ENCODE assay signal across 8 mouse cellular contexts in the genomic region with DNA sequence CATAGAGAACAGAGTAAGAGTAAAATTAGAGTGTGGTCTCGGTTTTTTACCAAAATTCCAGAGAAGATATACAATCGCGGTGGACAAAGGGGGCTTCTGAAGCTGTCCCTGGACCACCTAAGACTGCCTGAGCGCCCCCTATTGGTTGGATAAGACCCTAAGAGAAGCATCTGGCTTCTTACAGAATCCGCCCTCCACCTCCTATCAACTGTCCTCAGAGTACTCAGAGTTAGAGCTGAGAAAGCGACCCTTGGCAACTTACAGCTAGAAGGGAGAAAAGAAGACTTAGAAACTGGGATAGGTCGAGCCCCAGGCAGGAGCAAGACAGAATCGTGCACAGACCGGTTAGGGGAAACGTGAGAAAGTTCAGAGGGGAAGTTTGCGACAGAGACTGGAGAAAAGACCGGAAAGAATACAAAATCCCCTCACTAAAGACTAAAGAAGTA. TPM values are rescaled to one million over a fixed set of nuclear protein-coding genes. Genes with fewer than 3 reads are reported as not detected.
A peak's percentile ranks its signal among the peaks of the same experiment; 100 is the strongest.
DNase-seq lines count a peak whose midpoint lies in the region; ATAC-seq and TF ChIP-seq lines count a peak whose summit lies in the region.

No protein-coding gene starts in this region.

- H3K36me3 ChIP-seq in kidney, embryonic 16.5 days (ENCODE audit: insufficient read depth, low read length), result no peaks in the 10 kb centered on the region
- no peaks in the 10 kb centered on the region for H3K36me3 ChIP-seq in hindbrain, embryonic 11.5 days (ENCODE audit: control insufficient read depth, insufficient read depth, low read length)

- H3K9ac ChIP-seq in kidney, embryonic 16.5 days (replicated peaks; ENCODE audit: low read length), result peak overlapping the region; percentile 59
- peak overlapping the region; percentile 49; the same call in 1 of the 2 replicates for H3K9ac ChIP-seq in hindbrain, embryonic 11.5 days (ENCODE audit: low read depth, low read length)

- no peak for DNase-seq in kidney, adult 9 months
- DNase-seq in hindbrain, embryonic 11.5 days (ENCODE audit: low spot score), result peak; percentile 70
- DNase-seq in lung, adult 2 months, result no peak
- DNase-seq in spleen, postnatal 36 days (ENCODE audit: low spot score in 2 of 2), result peak; percentile 62 to 76
- no peak for DNase-seq in MN1 (ENCODE audit: low spot score)
- DNase-seq in layer of hippocampus, postnatal 25 days (ENCODE audit: extremely low spot score in 1 of 2, low spot score in 1 of 2), result no peak

- H3K4me2 ChIP-seq in kidney, embryonic 16.5 days (replicated peaks; ENCODE audit: low read depth, low read length), result peak overlapping the region; percentile 98
- H3K4me2 ChIP-seq in hindbrain, embryonic 11.5 days (replicated peaks; ENCODE audit: low read depth, low read length), result peak overlapping the region; percentile 97

- no peak for ATAC-seq in kidney, embryonic 16.5 days (ENCODE audit: low FRiP score, low TSS enrichment)
- peak; percentile 36; the same call in 1 of the 2 replicates for ATAC-seq in common myeloid progenitor, adult 5-6 weeks (replicated peaks; ENCODE audit: low read depth, poor library complexity, severe bottlenecking)
- no peak for ATAC-seq in hindbrain, embryonic 11.5 days (ENCODE audit: low FRiP score)

- WGBS in kidney, embryonic 16.5 days, result 17% methylated on average over 12 of the region's 12 CpGs
- WGBS in hindbrain, embryonic 11.5 days, result 11% methylated on average over 12 of the region's 12 CpGs
- WGBS in lung, adult 2 months, result 10% methylated on average over 12 of the region's 12 CpGs

- peaks cover 4% of the 10 kb centered on the region for H3K4me1 ChIP-seq in kidney, embryonic 16.5 days (ENCODE audit: insufficient read depth, low read length)
- H3K4me1 ChIP-seq in hindbrain, embryonic 11.5 days (replicated peaks; ENCODE audit: control insufficient read depth, insufficient read depth, low read length), result no peaks in the 10 kb centered on the region; the same call in 1 of the 2 replicates
- peaks cover 5% of the 10 kb centered on the region for H3K4me1 ChIP-seq in lung, adult 2 months (ENCODE audit: control insufficient read depth, insufficient read depth, low read length)

- H3K27me3 ChIP-seq in kidney, embryonic 16.5 days (ENCODE audit: insufficient read depth, low read length), result peaks cover 6% of the 10 kb centered on the region; the same call in 1 of the 2 replicates
- 0 out of 2 replicates have a peak, but pooled peaks cover 2% of the 10 kb centered on the region for H3K27me3 ChIP-seq in hindbrain, embryonic 11.5 days (ENCODE audit: control insufficient read depth, insufficient read depth, low read length)

- TF ChIP-seq POLR2A in lung, adult 2 months (IDR thresholded peaks at IDR 0.05; ENCODE audit: borderline replicate concordance, extremely low read depth, low read depth, low read length), result no peak

- H3K27ac ChIP-seq in kidney, embryonic 16.5 days (ENCODE audit: low read length), result no peak overlapping the region
- no peak overlapping the region for H3K27ac ChIP-seq in hindbrain, embryonic 11.5 days (ENCODE audit: low read depth, low read length)

- H3K4me3 ChIP-seq in kidney, embryonic 16.5 days (ENCODE audit: low read length), result peak overlapping the region; percentile 58
- peak overlapping the region; percentile 46 for H3K4me3 ChIP-seq in hindbrain, embryonic 11.5 days (ENCODE audit: low read depth, low read length)
- peak overlapping the region; percentile 50 for H3K4me3 ChIP-seq in lung, adult 2 months (replicated peaks; ENCODE audit: extremely low read depth, low read depth, low read length)

- no peaks in the 10 kb centered on the region for H3K9me3 ChIP-seq in kidney, embryonic 16.5 days (ENCODE audit: low read length)
- H3K9me3 ChIP-seq in hindbrain, embryonic 11.5 days (ENCODE audit: control insufficient read depth, low read length), result no peaks in the 10 kb centered on the region

- 0 out of 2 replicates have a peak, but pooled peaks have one; percentile 17 for TF ChIP-seq CTCF in lung, adult 2 months (IDR thresholded peaks at IDR 0.05; ENCODE audit: insufficient read depth, low read length)

RNA-seq across cellular contexts. Expression of a gene that starts 0.5 kb away (rescaled TPM):
- 2.1 and 2.3 TPM in 2 replicates for polyA plus RNA-seq in kidney, embryonic 16.5 days (2015; fragmentation: Nextera tagmentation; extraction: Ambion mirVana)
- 10.0 and 10.2 TPM in 2 replicates for total RNA-seq in common myeloid progenitor, adult 5-6 weeks (2017)
- polyA plus RNA-seq in hindbrain, embryonic 11.5 days (2014; fragmentation: Nextera tagmentation; extraction: Ambion mirVana), result 1.7 TPM in 2 replicates
- polyA plus RNA-seq in lung, adult 2 months (2012; rRNA removed), result 20.2 and 25.9 TPM in 2 replicates
- total RNA-seq in layer of hippocampus, postnatal 25 days (2021), result 1 to 10 TPM; 2.2 to 2.7 TPM

Comparison
In these comparisons a context has a peak if more than half of its experiments do, and no peak if none do; other contexts are left out.
1. DNase-seq: peak in hindbrain, embryonic 11.5 days (single experiment) and spleen, postnatal 36 days (2 of 2); none in kidney, adult 9 months (single experiment), lung, adult 2 months (single experiment), MN1 (single experiment) and layer of hippocampus, postnatal 25 days (0 of 2).
2. Peak in every context shown above with its lines, with median percentiles within 50 percentile points of each other: H3K4me3 ChIP-seq.